In the genomic region with DNA sequence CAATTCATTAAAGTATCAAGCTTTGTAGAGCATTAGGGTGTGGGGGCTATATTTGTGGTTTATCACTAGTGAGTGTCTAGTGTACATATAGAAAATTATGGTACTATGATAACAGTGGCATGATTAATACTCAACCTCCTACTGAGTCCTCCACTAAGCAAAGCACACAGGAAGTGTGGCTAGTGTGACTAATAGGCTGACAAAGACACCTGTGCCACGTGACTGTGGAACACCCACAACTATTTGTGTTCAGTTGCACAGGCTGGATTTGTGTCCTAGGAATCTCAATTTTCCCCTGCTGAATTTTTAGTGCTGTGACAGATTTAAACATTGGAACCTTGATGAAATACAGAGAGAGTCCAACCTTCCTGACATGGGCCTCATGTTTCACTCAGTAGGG, we compare ENCODE assay signal across 24 mouse cellular contexts.
A peak's percentile ranks its signal among the peaks of the same experiment; 100 is the strongest.
DNase-seq lines count a peak whose midpoint lies in the region; ATAC-seq and TF ChIP-seq lines count a peak whose summit lies in the region.
"Had no signal": no experiment of that assay in that cellular context is flagged by ENCODE, and none has a peak within 500 bp of the region (broad histone marks: within the 10 kb centered on the region; RNA-seq: fewer than 3 reads in every experiment).

No protein-coding gene starts in this region.

- DNase-seq in 416B (ENCODE audit: low read depth) (peak; percentile 1), Patski (ENCODE audit: low read depth, low spot score) (no peak)
- DNase-seq in gastrocnemius, postnatal 4 days (ENCODE audit: low spot score in 2 of 2) = no peak
- no peak for DNase-seq in layer of hippocampus, postnatal 10 days (ENCODE audit: low spot score in 2 of 2)
- DNase-seq: adrenal gland, adult 2 months; adrenal gland, postnatal 25 days; cerebellum, adult 11 months; cerebellum, adult 8-10 months; cerebellum, postnatal 14 days; embryo, embryonic 11 days; heart, adult 2 months had no signal

- 17% methylated on average over 1 of the region's 1 CpGs for WGBS in kidney, embryonic 14.5 days
- WGBS in kidney, embryonic 15.5 days = 17% methylated on average over 1 of the region's 1 CpGs
- WGBS in hindbrain, embryonic 12.5 days = 71% methylated on average over 1 of the region's 1 CpGs

- no peaks in the 10 kb centered on the region for H3K36me3 ChIP-seq in kidney, embryonic 14.5 days (ENCODE audit: control insufficient read depth, insufficient read depth, low read length)
- no peaks in the 10 kb centered on the region for H3K36me3 ChIP-seq in kidney, embryonic 15.5 days
- H3K36me3 ChIP-seq in myocyte (ENCODE audit: control insufficient read depth, insufficient read depth) = no peaks in the 10 kb centered on the region
- no peaks in the 10 kb centered on the region for H3K36me3 ChIP-seq in hindbrain, embryonic 12.5 days
- H3K36me3 ChIP-seq: embryonic facial prominence, embryonic 15.5 days; forebrain, embryonic 10.5 days; forebrain, embryonic 15.5 days; heart, embryonic 15.5 days; hindbrain, embryonic 10.5 days; hindbrain, embryonic 15.5 days had no signal

- no peak for TF ChIP-seq CTCF in Patski (IDR thresholded peaks at IDR 0.05)

- no peak for TF ChIP-seq POLR2A in myocyte (IDR thresholded peaks at IDR 0.05; ENCODE audit: insufficient read length, low read depth)

- H3K9ac ChIP-seq in kidney, embryonic 14.5 days (ENCODE audit: low read depth, low read length) = no peak overlapping the region
- no peak overlapping the region for H3K9ac ChIP-seq in kidney, embryonic 15.5 days
- H3K9ac ChIP-seq in hindbrain, embryonic 12.5 days = no peak overlapping the region
- H3K9ac ChIP-seq: embryonic facial prominence, embryonic 15.5 days; forebrain, embryonic 15.5 days; heart, embryonic 15.5 days; hindbrain, embryonic 15.5 days had no signal

- POLR2A ChIA-PET in Patski (lab: Charles Lee) = no interaction called here

- CTCF ChIA-PET in Patski (lab: Charles Lee) = interaction anchor here (1.1 kb wide), 1 partner anchor 10 kb away, joined by 3 read pairs; no protein-coding TSS in a partner anchor

- no peaks in the 10 kb centered on the region for H3K27me3 ChIP-seq in kidney, embryonic 14.5 days (ENCODE audit: control insufficient read depth, insufficient read depth, low read length)
- no peaks in the 10 kb centered on the region for H3K27me3 ChIP-seq in kidney, embryonic 15.5 days
- no peaks in the 10 kb centered on the region for H3K27me3 ChIP-seq in Patski
- H3K27me3 ChIP-seq in myocyte (ENCODE audit: control insufficient read depth, insufficient read depth, insufficient read length) = no peaks in the 10 kb centered on the region
- no peaks in the 10 kb centered on the region for H3K27me3 ChIP-seq in hindbrain, embryonic 12.5 days
- H3K27me3 ChIP-seq: embryonic facial prominence, embryonic 15.5 days; forebrain, embryonic 15.5 days; heart, embryonic 15.5 days; hindbrain, embryonic 15.5 days had no signal

- in situ Hi-C loops in Patski (cut with MboI; ENCODE audit: low pct_unique_long_range_greater_than_20kb) = no loop called here

- no peak overlapping the region for H3K4me3 ChIP-seq in kidney, embryonic 14.5 days (ENCODE audit: low read length)
- H3K4me3 ChIP-seq in kidney, embryonic 15.5 days (replicated peaks) = no peak overlapping the region
- no peak overlapping the region for H3K4me3 ChIP-seq in myocyte
- H3K4me3 ChIP-seq in hindbrain, embryonic 12.5 days = no peak overlapping the region
- H3K4me3 ChIP-seq: embryonic facial prominence, embryonic 15.5 days; erythroblast, embryonic 14.5 days; forebrain, embryonic 10.5 days; forebrain, embryonic 15.5 days; heart, adult 2 months; heart, embryonic 15.5 days; hindbrain, embryonic 10.5 days; hindbrain, embryonic 15.5 days had no signal

- no peaks in the 10 kb centered on the region for H3K79me2 ChIP-seq in myocyte (ENCODE audit: control insufficient read depth, insufficient read depth)

- ATAC-seq in kidney, embryonic 14.5 days (ENCODE audit: low FRiP score, low TSS enrichment) = peak; percentile 64; the same call in 1 of the 2 replicates
- no peak; the same call in 1 of the 2 replicates for ATAC-seq in kidney, embryonic 15.5 days (replicated peaks; ENCODE audit: low FRiP score)
- ATAC-seq in Patski = peak; percentile 72
- ATAC-seq in hindbrain, embryonic 12.5 days (ENCODE audit: low FRiP score) = no peak
- ATAC-seq: CD4-positive, CD25-positive, alpha-beta regulatory T cell, adult 4 months; forebrain, embryonic 15.5 days had no signal

- no peak overlapping the region for H3K4me2 ChIP-seq in kidney, embryonic 14.5 days (replicated peaks; ENCODE audit: low read depth, low read length)
- H3K4me2 ChIP-seq in kidney, embryonic 15.5 days = no peak overlapping the region
- H3K4me2 ChIP-seq in myocyte (ENCODE audit: low read depth) = peak overlapping the region; percentile 41
- H3K4me2 ChIP-seq in hindbrain, embryonic 12.5 days (replicated peaks) = no peak overlapping the region
- H3K4me2 ChIP-seq: embryonic facial prominence, embryonic 15.5 days; forebrain, embryonic 15.5 days; heart, embryonic 11.5 days; heart, embryonic 15.5 days; hindbrain, embryonic 15.5 days had no signal

- H3K27ac ChIP-seq in kidney, embryonic 14.5 days (ENCODE audit: low read depth, low read length) = no peak overlapping the region
- H3K27ac ChIP-seq in kidney, embryonic 15.5 days = no peak overlapping the region
- H3K27ac ChIP-seq in hindbrain, embryonic 12.5 days = no peak overlapping the region
- H3K27ac ChIP-seq: embryonic facial prominence, embryonic 15.5 days; forebrain, embryonic 10.5 days; forebrain, embryonic 15.5 days; heart, adult 2 months; heart, embryonic 15.5 days; hindbrain, embryonic 10.5 days; hindbrain, embryonic 15.5 days had no signal

- no peaks in the 10 kb centered on the region for H3K4me1 ChIP-seq in kidney, embryonic 14.5 days (ENCODE audit: control insufficient read depth, insufficient read depth, low read length)
- peaks cover 15% of the 10 kb centered on the region for H3K4me1 ChIP-seq in kidney, embryonic 15.5 days
- H3K4me1 ChIP-seq in hindbrain, embryonic 12.5 days = no peaks in the 10 kb centered on the region
- H3K4me1 ChIP-seq: hindbrain, embryonic 10.5 days had no signal

- no peaks in the 10 kb centered on the region for H3K9me3 ChIP-seq in kidney, embryonic 14.5 days (ENCODE audit: control insufficient read depth, low read length)
- no peaks in the 10 kb centered on the region for H3K9me3 ChIP-seq in kidney, embryonic 15.5 days (replicated peaks)
- H3K9me3 ChIP-seq in hindbrain, embryonic 12.5 days (replicated peaks) = no peaks in the 10 kb centered on the region
- H3K9me3 ChIP-seq: embryonic facial prominence, embryonic 15.5 days; forebrain, embryonic 10.5 days; forebrain, embryonic 15.5 days; heart, embryonic 15.5 days; hindbrain, embryonic 10.5 days; hindbrain, embryonic 15.5 days had no signal

- no peak overlapping the region for H3ac ChIP-seq in myocyte (ENCODE audit: control insufficient read depth, insufficient read length)

TF ChIP-seq in myocyte, 11 proteins besides CTCF, POLR2A, EP300 and RAD21:
- TF ChIP-seq E2F4 (IDR thresholded peaks at IDR 0.05; ENCODE audit: insufficient read depth) (no peak), MAX (IDR thresholded peaks at IDR 0.05; ENCODE audit: low read depth) (no peak), MYOD1 (IDR thresholded peaks at IDR 0.05; ENCODE audit: control insufficient read depth in 1 of 3, insufficient read length in 2 of 3, low read depth in 2 of 3) (peak in 1 of 3 experiments; percentile 41), TCF12 (IDR thresholded peaks at IDR 0.05; ENCODE audit: insufficient read depth, poor library complexity, severe bottlenecking) (no peak), REST (IDR thresholded peaks at IDR 0.05; ENCODE audit: insufficient read depth, insufficient read length) (no peak), SRF (IDR thresholded peaks at IDR 0.05; ENCODE audit: control insufficient read depth, insufficient read length, low read depth) (no peak), CEBPB (IDR thresholded peaks at IDR 0.05; ENCODE audit: insufficient read depth, poor library complexity, severe bottlenecking) (no peak), USF1 (IDR thresholded peaks at IDR 0.05; ENCODE audit: low read depth) (peak; percentile 87), POLR2AphosphoS2 (IDR thresholded peaks at IDR 0.05; ENCODE audit: insufficient read length, low read depth) (no peak), TCF3 (IDR thresholded peaks at IDR 0.05; ENCODE audit: insufficient read length, low read depth) (no peak)

Comparison
In these comparisons a context has a peak if more than half of its experiments do, and no peak if none do; other contexts are left out.
1. ATAC-seq: peak in kidney, embryonic 14.5 days (single experiment) and Patski (single experiment); none in kidney, embryonic 15.5 days (single experiment) and hindbrain, embryonic 12.5 days (single experiment).